Mouse (Mus musculus) E14TG2a.4 (cell line): ENCODE measurements around the gene Plcg1.

ENCODE experiments used
- CTCF ChIP-seq: conservative IDR thresholded peaks from 2 replicates; pipeline ENCODE4 v1.5.1; 2014; ENCODE audit warnings: low read length
- NANOG ChIP-seq: IDR thresholded peaks from 2 replicates; pipeline ENCODE4 v1.6.1; 2014; ENCODE audit warnings: borderline replicate concordance, low read length, mixed read lengths

- TF ChIP-seq CTCF (no peak), NANOG (no peak)
These were observed 39.8 kb downstream of the Plcg1 start for GRCm38 (mm10) chr2:160770871-160771270.
